Mouse (Mus musculus): Measurements from ENCODE around the gene Krtap13-1. TPM values are rescaled to one million over a fixed set of nuclear protein-coding genes. Genes with fewer than 3 reads are reported as not detected.

Krtap13-1 gene
- polyA plus RNA-seq (2017; shearing (Covaris generic)): under 1 TPM in 1 of 2 experiments, not detected in 1; 0.51 TPM

GRCm38 (mm10) chr16:88728812-88729275, at the start of gene Krtap13-1:
TSS of gene Krtap13-1 (plus strand) at chr16:88728862.

DNA sequence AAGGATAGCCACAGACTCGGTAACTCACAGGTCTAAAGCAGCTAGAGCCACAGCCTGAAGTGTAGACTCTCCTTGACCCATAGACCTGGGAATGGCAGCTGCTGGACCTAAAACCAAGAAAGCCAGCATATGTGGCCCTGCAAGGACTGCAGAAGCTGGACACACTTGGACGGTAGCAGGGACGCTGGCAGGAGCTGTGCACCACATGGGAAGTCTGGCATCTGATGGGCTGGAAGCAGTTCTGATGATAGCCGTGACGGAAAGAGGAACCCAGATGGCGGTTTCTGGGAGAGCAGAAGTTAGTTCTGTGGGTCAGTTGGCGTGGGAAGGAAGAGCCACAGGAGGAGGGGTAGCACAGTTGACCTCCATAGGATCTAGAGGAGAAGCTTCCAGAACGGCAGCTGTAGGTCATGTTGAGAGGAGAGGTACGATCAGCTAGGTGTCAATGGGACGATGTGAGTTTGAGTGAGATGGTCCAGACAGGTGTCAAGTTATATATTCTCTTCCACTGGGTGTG, 21.1 kb upstream of the Krtap13-1 start, which contains the start of gene 2310061N02Rik:
Gene 2310061N02Rik (minus strand): TSS at position 467 of the 517 bp plus-strand sequence.

GRCm38 (mm10) chr16:88751535-88751934, 22.9 kb downstream of the Krtap13-1 start, which contains the start of gene Krtap13:
TSS of gene Krtap13 (minus strand) at chr16:88751635.

DNA sequence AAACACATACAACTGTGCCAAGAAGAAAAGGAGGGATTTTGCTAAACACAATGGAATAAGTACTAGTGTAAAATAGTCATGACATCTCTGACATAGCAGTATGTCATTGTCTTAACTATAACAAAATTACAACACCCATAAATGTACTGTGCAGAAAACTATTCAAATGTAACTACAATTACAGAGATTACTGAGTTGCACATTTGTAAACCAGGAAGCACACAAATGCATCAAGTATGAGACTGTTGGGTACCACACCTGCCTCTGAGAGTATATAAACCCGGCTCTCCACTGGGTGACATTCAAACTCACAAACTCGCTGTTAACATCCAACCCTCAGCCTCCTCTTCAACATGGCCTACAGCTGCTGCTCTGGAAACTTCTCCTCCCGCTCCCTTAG, 29.9 kb downstream of the Krtap13-1 start, which contains the start of gene 2310034C09Rik:
Gene 2310034C09Rik (plus strand): TSS at position 301 of the 400 bp plus-strand sequence.

GRCm38 (mm10) chr16:88774106-88774505, 45.4 kb downstream of the Krtap13-1 start, which contains the start of gene 2310057N15Rik:
TSS of gene 2310057N15Rik (minus strand) at chr16:88774206.

GRCm38 (mm10) chr16:88777596-88777995, 48.9 kb downstream of the Krtap13-1 start, which contains the start of gene Gm5965:
TSS of gene Gm5965 (plus strand) at chr16:88777896.

Other genes starting within 250 kb of the Krtap13-1 start
- not detected for gene Cldn17, start 221.9 kb upstream of the Krtap13-1 start, polyA plus RNA-seq (2017; shearing (Covaris generic))
- under 1 TPM in 1 of 2 experiments, not detected in 1; 0.51 TPM for gene Cldn8, start 165.7 kb upstream of the Krtap13-1 start, polyA plus RNA-seq (2017; shearing (Covaris generic))
- not detected for gene Krtap24-1, start 116.6 kb upstream of the Krtap13-1 start, polyA plus RNA-seq (2017; shearing (Covaris generic))
- gene 2310079G19Rik, start 101.2 kb upstream of the Krtap13-1 start, polyA plus RNA-seq (2017; shearing (Covaris generic)): not detected
- gene Krtap26-1, start 81.1 kb upstream of the Krtap13-1 start, polyA plus RNA-seq (2017; shearing (Covaris generic)): under 1 TPM in 1 of 2 experiments, not detected in 1; 0.29 TPM
- not detected for gene Krtap27-1, start 57.2 kb upstream of the Krtap13-1 start, polyA plus RNA-seq (2017; shearing (Covaris generic))
- not detected for gene 2310061N02Rik, start 20.9 kb upstream of the Krtap13-1 start, polyA plus RNA-seq (2017; shearing (Covaris generic))
- gene Krtap13, start 22.8 kb downstream of the Krtap13-1 start, polyA plus RNA-seq (2017; shearing (Covaris generic)): not detected
- not detected for gene 2310034C09Rik, start 30.0 kb downstream of the Krtap13-1 start, polyA plus RNA-seq (2017; shearing (Covaris generic))
- gene 2310057N15Rik, start 45.3 kb downstream of the Krtap13-1 start, polyA plus RNA-seq (2017; shearing (Covaris generic)): not detected
- not detected for gene Gm5965, start 49.0 kb downstream of the Krtap13-1 start, polyA plus RNA-seq (2017; shearing (Covaris generic))
- not detected for gene Gm20741, start 83.4 kb downstream of the Krtap13-1 start, polyA plus RNA-seq (2017; shearing (Covaris generic))
- gene Krtap15, start 91.4 kb downstream of the Krtap13-1 start, polyA plus RNA-seq (2017; shearing (Covaris generic)): not detected
- not detected for gene Krtap14, start 97.3 kb downstream of the Krtap13-1 start, polyA plus RNA-seq (2017; shearing (Covaris generic))
- gene Krtap19-1, start 140.5 kb downstream of the Krtap13-1 start, polyA plus RNA-seq (2017; shearing (Covaris generic)): 1 to 10 TPM in 1 of 2 experiments, not detected in 1; 1.2 TPM
- not detected for gene Krtap19-2, start 145.4 kb downstream of the Krtap13-1 start, polyA plus RNA-seq (2017; shearing (Covaris generic))
- gene Krtap19-3, start 149.2 kb downstream of the Krtap13-1 start, polyA plus RNA-seq (2017; shearing (Covaris generic)): under 1 TPM in 1 of 2 experiments, not detected in 1; 0.31 TPM
- gene Krtap19-4, start 156.2 kb downstream of the Krtap13-1 start, polyA plus RNA-seq (2017; shearing (Covaris generic)): not detected
- gene Krtap19-5, start 167.6 kb downstream of the Krtap13-1 start, polyA plus RNA-seq (2017; shearing (Covaris generic)): not detected
- not detected for gene Krtap19-9b, start 203.4 kb downstream of the Krtap13-1 start, polyA plus RNA-seq (2017; shearing (Covaris generic))
- 1 to 10 TPM in 1 of 2 experiments, not detected in 1; 1.1 TPM for gene Krtap16-3, start 234.0 kb downstream of the Krtap13-1 start, polyA plus RNA-seq (2017; shearing (Covaris generic))